Mouse (Mus musculus): ENCODE data around the gene Gabrr2. TPM values are rescaled to one million over a fixed set of nuclear protein-coding genes. Genes with fewer than 3 reads are reported as not detected.

Gabrr2 gene
- total RNA-seq (2014; fragmentation: Nextera tagmentation) (not detected in 2 replicates), total RNA-seq (2017) (not detected in 2 replicates)

- no peak for ATAC-seq (replicated peaks; ENCODE audit: poor library complexity, severe bottlenecking)
Observed at GRCm38 (mm10) chr4:33062981-33063380, at the start of gene Gabrr2. TSS of gene Gabrr2 (plus strand) at chr4:33062999.

GRCm38 (mm10) chr4:33018361-33018999 is 44.3 kb upstream of the Gabrr2 start:
- ATAC-seq (replicated peaks; ENCODE audit: poor library complexity, severe bottlenecking), result peak; percentile 93

GRCm38 (mm10) chr4:33024420-33024819 is 38.4 kb upstream of the Gabrr2 start:
- ATAC-seq (replicated peaks; ENCODE audit: poor library complexity, severe bottlenecking), result no peak

- ATAC-seq (replicated peaks; ENCODE audit: poor library complexity, severe bottlenecking), result no peak
Observed at GRCm38 (mm10) chr4:33029104-33029503, 33.7 kb upstream of the Gabrr2 start.

GRCm38 (mm10) chr4:33030264-33031194 is 32.3 kb upstream of the Gabrr2 start:
- peak; percentile 40; the same call in 1 of the 2 replicates for ATAC-seq (replicated peaks; ENCODE audit: poor library complexity, severe bottlenecking)

GRCm38 (mm10) chr4:33031195-33031960 is 31.4 kb upstream of the Gabrr2 start, which contains the start of gene Ube2j1:
TSS of gene Ube2j1 (plus strand) at chr4:33031416.
- peak; percentile 91 for ATAC-seq (replicated peaks; ENCODE audit: poor library complexity, severe bottlenecking)

- no peak for ATAC-seq (replicated peaks; ENCODE audit: poor library complexity, severe bottlenecking)
Observed at GRCm38 (mm10) chr4:33032045-33032444, 30.8 kb upstream of the Gabrr2 start.

GRCm38 (mm10) chr4:33033515-33033914 is 29.3 kb upstream of the Gabrr2 start:
- no peak for ATAC-seq (replicated peaks; ENCODE audit: poor library complexity, severe bottlenecking)

- ATAC-seq (replicated peaks; ENCODE audit: poor library complexity, severe bottlenecking), result no peak
Observed at GRCm38 (mm10) chr4:33039826-33040225, 23.0 kb upstream of the Gabrr2 start.

GRCm38 (mm10) chr4:33049601-33050000 is 13.2 kb upstream of the Gabrr2 start:
- ATAC-seq (replicated peaks; ENCODE audit: poor library complexity, severe bottlenecking), result no peak

- no peak for ATAC-seq (replicated peaks; ENCODE audit: poor library complexity, severe bottlenecking)
Observed at GRCm38 (mm10) chr4:33052055-33052454, 10.7 kb upstream of the Gabrr2 start.

- ATAC-seq (replicated peaks; ENCODE audit: poor library complexity, severe bottlenecking), result no peak
Observed at GRCm38 (mm10) chr4:33052650-33053049, 10.1 kb upstream of the Gabrr2 start.

GRCm38 (mm10) chr4:33054426-33054825 is 8.4 kb upstream of the Gabrr2 start:
- ATAC-seq (replicated peaks; ENCODE audit: poor library complexity, severe bottlenecking), result no peak

- ATAC-seq (replicated peaks; ENCODE audit: poor library complexity, severe bottlenecking), result no peak
Observed at GRCm38 (mm10) chr4:33056317-33056716, 6.5 kb upstream of the Gabrr2 start.

- ATAC-seq (replicated peaks; ENCODE audit: poor library complexity, severe bottlenecking), result no peak
Observed at GRCm38 (mm10) chr4:33057890-33058687, 4.7 kb upstream of the Gabrr2 start.

- no peak for ATAC-seq (replicated peaks; ENCODE audit: poor library complexity, severe bottlenecking)
Observed at GRCm38 (mm10) chr4:33061158-33061557, 1.6 kb upstream of the Gabrr2 start.

GRCm38 (mm10) chr4:33064986-33065385 is 2.2 kb downstream of the Gabrr2 start:
- ATAC-seq (replicated peaks; ENCODE audit: poor library complexity, severe bottlenecking), result no peak

- ATAC-seq (replicated peaks; ENCODE audit: poor library complexity, severe bottlenecking), result peak; percentile 50
Observed at GRCm38 (mm10) chr4:33066223-33066960, 3.6 kb downstream of the Gabrr2 start.

- ATAC-seq (replicated peaks; ENCODE audit: poor library complexity, severe bottlenecking), result no peak
Observed at GRCm38 (mm10) chr4:33067331-33067730, 4.5 kb downstream of the Gabrr2 start.
